Mouse (Mus musculus): ENCODE data around the gene H2al1k.
A peak's percentile ranks its signal among the peaks of the same experiment; 100 is the strongest.
"Not testable (repeated sequence)": the region's sequence is repeated elsewhere in the genome, so short reads cannot be mapped to it uniquely, and the experiment has no call there.

H2al1k gene

DNA sequence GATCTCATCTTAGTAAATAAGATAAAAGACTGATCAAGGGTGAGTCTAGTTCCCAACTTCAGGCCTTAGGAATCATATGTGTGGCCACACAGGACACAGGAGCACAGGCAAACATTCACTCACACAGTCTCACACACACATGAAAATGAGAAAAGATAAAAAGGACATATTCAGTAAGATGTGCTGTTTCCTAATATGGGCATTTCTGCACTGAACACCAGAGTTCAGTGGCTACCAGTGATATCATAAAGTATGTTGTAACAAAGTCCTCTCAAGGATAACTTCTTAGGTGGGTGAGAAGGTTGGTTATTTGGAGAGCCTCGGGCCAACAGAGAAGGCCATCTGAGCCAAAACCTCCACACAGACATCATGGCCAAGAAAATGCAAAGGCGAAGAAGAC, at the start of gene H2al1k:
H2al1k (plus strand) TSS at position 301 of the 400 bp plus-strand sequence.
- DNase-seq (ENCODE audit: low spot score) = not testable (repeated sequence)

- DNase-seq (ENCODE audit: low spot score) = no peak
Measured at GRCm38 (mm10) chrX:9302791-9303190, 47.6 kb upstream of the H2al1k start.

- DNase-seq (ENCODE audit: low spot score) = no peak
Measured at GRCm38 (mm10) chrX:9303455-9303854, 47.0 kb upstream of the H2al1k start.

DNA sequence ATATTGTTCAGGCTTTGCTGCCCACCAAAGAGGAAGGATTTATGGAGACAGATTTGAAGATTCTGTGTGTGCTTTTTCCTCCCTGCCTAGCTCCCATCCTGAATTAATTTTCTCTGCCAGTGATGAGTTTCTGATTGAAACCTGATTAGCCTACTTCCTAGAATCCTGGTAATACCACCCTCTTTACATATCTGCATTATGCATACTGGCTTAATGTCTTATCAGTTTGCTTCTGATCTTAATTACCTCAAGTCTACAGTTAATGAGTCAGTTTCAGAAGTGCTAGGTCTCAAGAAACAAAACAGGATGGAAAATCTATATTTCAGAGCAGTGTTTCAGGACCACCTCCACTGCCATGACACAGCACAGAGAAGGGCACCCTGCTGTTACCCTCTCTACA, 34.0 kb upstream of the H2al1k start:
- DNase-seq (ENCODE audit: low spot score) = not testable (repeated sequence)

GRCm38 (mm10) chrX:9327954-9328353, 22.5 kb upstream of the H2al1k start:
- DNase-seq (ENCODE audit: low spot score) = not testable (repeated sequence)

DNA sequence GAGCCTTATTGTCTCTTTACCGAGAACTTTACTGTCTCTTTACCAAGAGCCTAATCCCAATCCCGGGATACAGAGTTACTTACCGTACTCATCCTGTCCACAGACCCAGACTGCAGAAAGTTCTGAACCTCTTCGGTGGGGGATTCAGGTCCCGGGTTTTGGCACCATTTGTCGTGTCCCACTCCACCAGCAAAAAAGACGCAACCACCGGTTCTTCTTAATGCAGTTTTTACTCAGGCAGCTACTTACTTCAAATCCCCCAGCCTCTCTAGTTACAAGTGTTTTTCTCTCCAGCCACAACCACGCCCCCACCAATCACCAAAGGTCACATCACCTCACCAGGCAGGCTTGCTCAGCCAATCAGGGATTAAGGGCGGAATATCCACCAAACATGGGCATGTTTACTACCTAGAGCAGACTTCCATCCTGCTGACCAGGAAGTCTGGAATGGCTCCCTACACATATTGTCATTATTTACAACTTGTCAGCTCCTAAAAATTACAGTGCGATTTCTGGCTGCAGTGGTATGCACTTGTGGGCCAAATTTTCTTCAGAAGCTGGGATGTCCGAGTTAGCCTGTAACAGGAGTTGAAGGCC, 18.0 kb upstream of the H2al1k start:
- DNase-seq (ENCODE audit: low spot score) = not testable (repeated sequence)

GRCm38 (mm10) chrX:9333035-9333434, 17.4 kb upstream of the H2al1k start:
- peak; percentile 24 for DNase-seq (ENCODE audit: low spot score)

DNA sequence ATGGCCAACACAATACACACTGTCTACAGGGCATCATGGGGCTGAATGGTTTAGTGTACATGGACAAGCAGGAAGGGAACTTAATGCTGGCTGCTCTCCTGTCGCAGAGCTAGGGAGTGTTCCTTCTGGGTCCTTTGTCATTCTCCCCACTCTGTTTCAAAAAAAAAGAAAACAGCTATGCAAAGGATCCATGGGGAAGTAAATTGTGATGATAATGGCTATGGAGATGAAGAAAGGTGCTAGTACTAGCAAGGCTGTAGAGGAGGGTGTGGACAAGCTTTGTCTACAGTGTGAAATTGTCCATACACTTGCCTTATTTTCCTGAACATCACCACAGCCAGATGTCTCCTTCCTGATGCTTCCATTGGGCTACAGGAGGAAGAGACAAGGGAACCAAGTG, 15.4 kb upstream of the H2al1k start:
- not testable (repeated sequence) for DNase-seq (ENCODE audit: low spot score)

DNA sequence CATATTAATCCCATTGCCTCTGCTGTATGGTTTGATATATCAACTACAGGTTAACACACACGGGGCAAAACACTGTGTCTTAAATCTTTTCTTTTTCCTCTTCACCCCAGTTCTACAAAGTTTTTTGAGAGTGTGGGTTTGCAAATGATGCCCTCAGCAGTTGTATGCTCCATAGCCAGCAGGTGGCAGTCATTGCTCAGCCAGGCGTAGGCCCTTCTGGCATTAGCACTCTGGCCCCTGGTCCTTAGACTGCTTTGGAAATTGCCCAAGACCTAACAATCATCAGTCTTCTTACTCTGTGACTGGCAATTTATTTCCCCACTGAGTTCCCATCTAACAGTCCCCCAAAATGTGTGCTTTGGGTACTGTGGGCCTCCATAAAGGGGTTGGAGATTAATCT, 23.6 kb downstream of the H2al1k start:
- DNase-seq (ENCODE audit: low spot score) = peak; percentile 34

DNA sequence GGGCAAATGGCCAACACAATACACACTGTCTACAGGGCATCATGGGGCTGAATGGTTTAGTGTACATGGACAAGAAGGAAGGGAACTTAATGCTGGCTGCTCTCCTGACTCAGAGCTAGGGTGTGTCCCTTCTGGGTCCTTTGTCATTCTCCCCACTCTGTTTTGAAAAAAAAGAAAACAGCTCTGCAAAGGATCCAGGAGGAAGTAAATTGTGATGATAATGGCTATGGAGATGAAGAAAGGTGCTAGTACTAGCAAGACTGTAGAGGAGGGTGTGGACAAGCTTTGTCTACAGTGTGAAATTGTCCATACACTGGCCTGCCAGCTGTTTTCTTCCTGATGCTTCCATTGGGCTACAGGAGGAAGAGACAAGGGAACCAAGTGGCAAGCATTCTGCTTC, 25.5 kb downstream of the H2al1k start:
- not testable (repeated sequence) for DNase-seq (ENCODE audit: low spot score)

Measured in urinary bladder, postnatal 14 days (tissue).